Mouse (Mus musculus) megakaryocyte progenitor cell, adult 5-6 weeks (primary cell): ENCODE data around the gene Casp4. TPM values are rescaled to one million over a fixed set of nuclear protein-coding genes. Genes with fewer than 3 reads are reported as not detected.

Experiments used
- total RNA-seq, 2 experiments: library from RNA; stranded (forward) in 1 of 2; stranded (reverse) in 1 of 2; fragments of 157-497, 149-512 nt in 1 of 2; fragments of 200-1000 nt in 1 of 2; gene quantifications; 2 replicates each; pipeline versions ENCODE4 v1.2.3 to v1.2.4; 2015 to 2017

Casp4 gene
- total RNA-seq, 2 experiments from 2014 or later, result 22.8 to 34.0 TPM

Other genes with a start within 250 kb of the Casp4 start
- 97.7 and 107 TPM in 2 replicates for gene Casp1, start 10.3 kb upstream of the Casp4 start, total RNA-seq (2015)
- gene Casp1, start 10.3 kb upstream of the Casp4 start, total RNA-seq (2017), result 69.5 and 78.8 TPM in 2 replicates
- 2.4 and 3.4 TPM in 2 replicates for gene Casp12, start 36.6 kb downstream of the Casp4 start, total RNA-seq (2015)
- gene Casp12, start 36.6 kb downstream of the Casp4 start, total RNA-seq (2017), result 1.2 and 1.9 TPM in 2 replicates